Comparison of ENCODE assay signal across 7 mouse cellular contexts in genomic region chr12:24462121-24462520, GRCm38 (mm10). TPM values are rescaled to one million over a fixed set of nuclear protein-coding genes. Genes with fewer than 3 reads are reported as not detected.
DNase-seq lines count a peak whose midpoint lies in the region; ATAC-seq and TF ChIP-seq lines count a peak whose summit lies in the region.
"Not testable (repeated sequence)": the region's sequence is repeated elsewhere in the genome, so short reads cannot be mapped to it uniquely, and the experiment has no call there.

No protein-coding gene starts in this region.

- not testable (repeated sequence) for H3K4me3 ChIP-seq in cerebellum, adult 2 months (replicated peaks; ENCODE audit: insufficient read depth, low read depth, low read length); kidney, adult 2 months (ENCODE audit: insufficient read depth, low read depth, low read length); liver, postnatal 0 days (ENCODE audit: low read depth, low read length)

- peak; percentile 71 for ATAC-seq in CD4-positive, CD25-positive, alpha-beta regulatory T cell, adult 4 months
- peak; percentile 95 for ATAC-seq in granulocyte monocyte progenitor cell, adult 5-6 weeks (replicated peaks; ENCODE audit: poor library complexity, severe bottlenecking)
- not testable (repeated sequence) for ATAC-seq in liver, postnatal 0 days
- peak; percentile 67 for ATAC-seq in neutrophil, adult 5-6 weeks (ENCODE audit: extremely low read depth, insufficient number of reproducible peaks, low FRiP score, poor library complexity, severe bottlenecking)

- not testable (repeated sequence) for H3K27ac ChIP-seq in cerebellum, adult 2 months (ENCODE audit: insufficient read depth, low read length); kidney, adult 2 months (ENCODE audit: insufficient read depth, low read depth, low read length); liver, postnatal 0 days (ENCODE audit: low read depth)

- not testable (repeated sequence) for TF ChIP-seq POLR2A in cerebellum, adult 2 months (IDR thresholded peaks at IDR 0.05; ENCODE audit: borderline replicate concordance, insufficient read depth, low read length); kidney, adult 2 months (IDR thresholded peaks at IDR 0.05; ENCODE audit: low read depth, low read length)

- 36% methylated on average over 4 of the region's 4 CpGs for WGBS in cerebellum, adult 2 months
- 40% methylated on average over 4 of the region's 4 CpGs for WGBS in kidney, adult 2 months
- 39% methylated on average over 4 of the region's 4 CpGs for WGBS in liver, postnatal 0 days (ENCODE audit: insufficient replicate concordance)

- H3K9me3 ChIP-seq in liver, postnatal 0 days (ENCODE audit: low read length): not testable (repeated sequence)

- H3K4me1 ChIP-seq in cerebellum, adult 2 months (ENCODE audit: control insufficient read depth, insufficient read depth, low read length); kidney, adult 2 months (ENCODE audit: control insufficient read depth, insufficient read depth, low read length); liver, postnatal 0 days (ENCODE audit: insufficient read depth): not testable (repeated sequence)

- not testable (repeated sequence) for H3K27me3 ChIP-seq in cerebellum, adult 2 months (ENCODE audit: control insufficient read depth, insufficient read depth, low read length); kidney, adult 2 months (replicated peaks; ENCODE audit: control insufficient read depth, insufficient read depth, low read length); liver, postnatal 0 days (ENCODE audit: insufficient read depth, low read length)

- peak; percentile 46; the same call in 1 of the 2 replicates for TF ChIP-seq CTCF in cerebellum, adult 2 months (IDR thresholded peaks at IDR 0.05; ENCODE audit: borderline replicate concordance, insufficient read depth, low read depth, low read length)
- peak; percentile 51 for TF ChIP-seq CTCF in kidney, adult 2 months (conservative IDR thresholded peaks at IDR 0.05; ENCODE audit: insufficient read depth, insufficient read length, low read depth, low read length)
- peak; percentile 77 for TF ChIP-seq CTCF in liver, postnatal 0 days (IDR thresholded peaks at IDR 0.05; ENCODE audit: low read depth)

- DNase-seq in R1 (ENCODE audit: low read depth, low spot score): peak; percentile 11
- peak; percentile 4 to 33 for DNase-seq in cerebellum, adult 2 months
- peak; percentile 6 for DNase-seq in kidney, adult 2 months
- not testable (repeated sequence) for DNase-seq in liver, postnatal 0 days

- not testable (repeated sequence) for H3K4me2 ChIP-seq in liver, postnatal 0 days (ENCODE audit: low read depth, low read length)

- not testable (repeated sequence) for H3K36me3 ChIP-seq in kidney, adult 2 months (ENCODE audit: control insufficient read depth, insufficient read depth, low read length); liver, postnatal 0 days (replicated peaks; ENCODE audit: insufficient read depth, low read length)

- TF ChIP-seq EP300 in liver, postnatal 0 days (IDR thresholded peaks at IDR 0.05; ENCODE audit: low read depth): not testable (repeated sequence)

- H3K9ac ChIP-seq in liver, postnatal 0 days (replicated peaks): not testable (repeated sequence)

RNA-seq across cellular contexts. Expression of gene Taf1b, which starts 36.0 kb away (rescaled TPM):
- polyA plus RNA-seq in CD4-positive, CD25-positive, alpha-beta regulatory T cell, adult 4 months (2017; shearing (Covaris generic)): 10 to 100 TPM; 64.3 to 69.6 TPM
- 17.7 and 21.0 TPM in 2 replicates for polyA plus RNA-seq in cerebellum, adult 2 months (2012; rRNA removed)
- total RNA-seq in granulocyte monocyte progenitor cell, adult 5-6 weeks (2014; fragmentation: Nextera tagmentation): 21.4 and 28.4 TPM in 2 replicates
- total RNA-seq in granulocyte monocyte progenitor cell, adult 5-6 weeks (2017): 39.6 and 41.3 TPM in 2 replicates
- 7.6 and 9.5 TPM in 2 replicates for polyA plus RNA-seq in kidney, adult 2 months (2012; rRNA removed)
- 6.9 and 7.3 TPM in 2 replicates for polyA plus RNA-seq in liver, postnatal 0 days (2015; fragmentation: Nextera tagmentation; extraction: Ambion mirVana)
- total RNA-seq in neutrophil, adult 5-6 weeks (2017): 34.7 and 46.3 TPM in 2 replicates
